Mouse (Mus musculus) stomach, postnatal 0 days (tissue): ENCODE measurements at regions not wholly inside any gene's neighbourhood (a gene's known extent, or its start where the extent isn't known, plus 50 kb on each side); places are given as distances from the start of the nearest gene placed in this dataset.

Source experiments
- ATAC-seq: fragments of 200-750 bp; cut with Nextera tagmentation; 2 replicates; pipeline ENCODE4 v1.8.0; 2017; ENCODE audit not compliant: low FRiP score, low TSS enrichment
- DNase-seq: peaks from one replicate; pipeline ENCODE4 v3.0.0-alpha.2; 2016; ENCODE audit warnings: low spot score
- H3K27ac ChIP-seq: fragments of 300-500 bp; sonication (generic); replicated peaks from 2 replicates; pipeline ENCODE4 v1.5.1; 2014; ENCODE audit warnings: mild to moderate bottlenecking, control low read depth
- H3K27me3 ChIP-seq: fragments of 300-500 bp; sonication (generic); 2 replicates; pipeline ENCODE4 v1.6.1; 2014; ENCODE audit warnings: low read length; ENCODE audit not compliant: control insufficient read depth, insufficient read depth
- H3K36me3 ChIP-seq: fragments of 300-500 bp; sonication (generic); 2 replicates; pipeline ENCODE4 v1.6.1; 2014; ENCODE audit warnings: low read length, mixed read lengths; ENCODE audit not compliant: control insufficient read depth, insufficient read depth
- H3K4me1 ChIP-seq: fragments of 300-500 bp; sonication (generic); replicated peaks from 2 replicates; pipeline ENCODE4 v1.6.1; 2014; ENCODE audit warnings: antibody characterized with exemption; ENCODE audit not compliant: control insufficient read depth, insufficient read depth
- H3K4me2 ChIP-seq: fragments of 300-500 bp; sonication (generic); replicated peaks from 2 replicates; pipeline ENCODE4 v1.6.1; 2014; ENCODE audit warnings: low read depth, mild to moderate bottlenecking, control low read depth, moderate library complexity
- H3K4me3 ChIP-seq: fragments of 300-500 bp; sonication (generic); 2 replicates; pipeline ENCODE4 v1.5.1; 2014; ENCODE audit warnings: low read depth, low read length, control low read depth
- H3K9ac ChIP-seq: fragments of 300-500 bp; sonication (generic); 2 replicates; pipeline ENCODE4 v1.6.1; 2014; ENCODE audit warnings: mild to moderate bottlenecking, low read length, control low read depth, mixed read lengths
- H3K9me3 ChIP-seq: fragments of 300-500 bp; sonication (generic); 2 replicates; pipeline ENCODE4 v1.6.1; 2016; ENCODE audit warnings: low read length; ENCODE audit not compliant: control insufficient read depth
- CTCF ChIP-seq: IDR thresholded peaks from 2 replicates; pipeline ENCODE4 v1.5.1; 2016; ENCODE audit warnings: antibody characterized with exemption, low read depth, mild to moderate bottlenecking, moderate library complexity
- EP300 ChIP-seq: optimal IDR thresholded peaks from 2 replicates; pipeline ENCODE3; 2016; ENCODE audit warnings: antibody characterized with exemption
- WGBS: fragments of 180-500 bp; shearing (Covaris S2); extraction: QIAGEN DNeasy Blood & Tissue Kit; methylation state at CpG from one replicate; pipeline ENCODE4 v1.1.7; 2014; 5-methylcytosine and 5-hydroxymethylcytosine counted together

GRCm38 (mm10) chr3:37882417-37882816, 158.1 kb upstream of the Gm5148 start:
- no peak for TF ChIP-seq CTCF
- TF ChIP-seq EP300 = no peak
- no peaks in the 10 kb centered on the region for H3K27me3 ChIP-seq
- no peak overlapping the region for H3K27ac ChIP-seq
- H3K4me1 ChIP-seq = no peaks in the 10 kb centered on the region
- H3K36me3 ChIP-seq = no peaks in the 10 kb centered on the region
- DNase-seq (no peak), ATAC-seq (no peak)
- WGBS = 61% methylated on average over 5 of the region's 5 CpGs
- no peak overlapping the region for H3K9ac ChIP-seq
- H3K9me3 ChIP-seq = no peaks in the 10 kb centered on the region
- no peak overlapping the region for H3K4me2 ChIP-seq
- H3K4me3 ChIP-seq = no peak overlapping the region

GRCm38 (mm10) chr3:37881016-37881415, 156.7 kb upstream of the Gm5148 start:
- no peaks in the 10 kb centered on the region for H3K36me3 ChIP-seq
- no peak for ATAC-seq
- no peak overlapping the region for H3K27ac ChIP-seq
- no peak overlapping the region for H3K4me2 ChIP-seq
- DNase-seq = no peak
- no peak overlapping the region for H3K9ac ChIP-seq
- H3K4me1 ChIP-seq = peaks cover 2% of the 10 kb centered on the region; the same call in 1 of the 2 replicates
- H3K4me3 ChIP-seq = no peak overlapping the region
- no peak for TF ChIP-seq EP300
- TF ChIP-seq CTCF = no peak
- H3K9me3 ChIP-seq = no peaks in the 10 kb centered on the region
- H3K27me3 ChIP-seq = no peaks in the 10 kb centered on the region
- 83% methylated on average over 2 of the region's 2 CpGs for WGBS

GRCm38 (mm10) chr3:37879056-37879455, 154.8 kb upstream of the Gm5148 start:
- H3K4me3 ChIP-seq = no peak overlapping the region
- ATAC-seq = no peak
- H3K4me1 ChIP-seq = peaks cover 7% of the 10 kb centered on the region; the same call in 1 of the 2 replicates
- no peaks in the 10 kb centered on the region for H3K36me3 ChIP-seq
- no peak overlapping the region for H3K9ac ChIP-seq
- H3K27ac ChIP-seq = no peak overlapping the region
- DNase-seq = no peak
- no peak overlapping the region for H3K4me2 ChIP-seq
- no peaks in the 10 kb centered on the region for H3K27me3 ChIP-seq
- H3K9me3 ChIP-seq = no peaks in the 10 kb centered on the region
- WGBS = 78% methylated on average over 6 of the region's 6 CpGs
- TF ChIP-seq CTCF = no peak
- TF ChIP-seq EP300 = no peak

- DNase-seq (no peak), ATAC-seq (peak; percentile 20; the same call in 1 of the 2 replicates)
- H3K4me1 ChIP-seq = peaks cover 7% of the 10 kb centered on the region; the same call in 1 of the 2 replicates
- H3K36me3 ChIP-seq = no peaks in the 10 kb centered on the region
- peak overlapping the region; percentile 87 for H3K27ac ChIP-seq
- H3K27me3 ChIP-seq = no peaks in the 10 kb centered on the region
- H3K9ac ChIP-seq = no peak overlapping the region
- TF ChIP-seq CTCF (no peak), EP300 (no peak)
- no peak overlapping the region for H3K4me3 ChIP-seq
- WGBS = 67% methylated on average over 13 of the region's 13 CpGs
- H3K4me2 ChIP-seq = no peak overlapping the region
- H3K9me3 ChIP-seq = no peaks in the 10 kb centered on the region
Observed at GRCm38 (mm10) chr3:37876016-37876765, 151.9 kb upstream of the Gm5148 start.

- no peaks in the 10 kb centered on the region for H3K36me3 ChIP-seq
- 33% methylated on average over 6 of the region's 6 CpGs for WGBS
- H3K9ac ChIP-seq = 0 out of 2 replicates have a peak overlapping the region, but pooled peaks have one; percentile 27
- H3K27ac ChIP-seq = peak overlapping the region; percentile 87
- H3K9me3 ChIP-seq = no peaks in the 10 kb centered on the region
- ATAC-seq (peak; percentile 90), DNase-seq (peak; percentile 45)
- peaks cover 7% of the 10 kb centered on the region; the same call in 1 of the 2 replicates for H3K4me1 ChIP-seq
- H3K4me2 ChIP-seq = no peak overlapping the region
- H3K4me3 ChIP-seq = no peak overlapping the region
- H3K27me3 ChIP-seq = no peaks in the 10 kb centered on the region
- TF ChIP-seq EP300 = no peak
- TF ChIP-seq CTCF = peak; percentile 30; the same call in 1 of the 2 replicates
Observed at GRCm38 (mm10) chr3:37875331-37876015, 151.2 kb upstream of the Gm5148 start.

GRCm38 (mm10) chr3:37874864-37875263, 150.6 kb upstream of the Gm5148 start:
- H3K9me3 ChIP-seq = no peaks in the 10 kb centered on the region
- peak overlapping the region; percentile 87 for H3K27ac ChIP-seq
- 66% methylated on average over 6 of the region's 6 CpGs for WGBS
- TF ChIP-seq CTCF (no peak), EP300 (no peak)
- 0 out of 2 replicates have a peak, but pooled peaks have one; percentile 11 for ATAC-seq
- H3K4me2 ChIP-seq = no peak overlapping the region
- no peak overlapping the region for H3K9ac ChIP-seq
- no peak overlapping the region for H3K4me3 ChIP-seq
- DNase-seq = no peak
- H3K27me3 ChIP-seq = no peaks in the 10 kb centered on the region
- no peaks in the 10 kb centered on the region for H3K36me3 ChIP-seq
- H3K4me1 ChIP-seq = peaks cover 7% of the 10 kb centered on the region; the same call in 1 of the 2 replicates
